Mouse (Mus musculus) embryo, embryonic 10 days (tissue): ENCODE results near the gene Inhbc.

ENCODE experiments used
- DNase-seq: peaks from one replicate; pipeline ENCODE4 v3.0.0-alpha.2; 2015; ENCODE audit warnings: low spot score

Inhbc gene

GRCm38 (mm10) chr10:127351719-127352118, 18.5 kb downstream of the Inhbc start:
- DNase-seq = no peak

DNA sequence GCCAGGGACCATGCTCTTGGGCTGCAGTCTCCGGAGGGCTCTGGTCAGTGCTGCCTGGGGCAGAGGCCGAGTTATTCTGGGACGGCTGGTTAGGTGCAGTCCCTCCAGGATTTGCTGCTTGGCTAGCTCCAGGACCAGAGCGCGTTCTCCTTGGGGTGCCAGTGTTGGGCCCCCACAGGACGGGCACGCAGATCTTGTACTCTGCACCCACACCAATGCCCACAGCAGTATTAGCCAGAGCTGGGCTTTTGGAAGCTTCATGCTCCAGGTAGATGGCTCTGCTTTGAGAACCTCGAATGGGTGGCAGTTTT, 19.0 kb downstream of the Inhbc start:
- DNase-seq = peak; percentile 2

DNA sequence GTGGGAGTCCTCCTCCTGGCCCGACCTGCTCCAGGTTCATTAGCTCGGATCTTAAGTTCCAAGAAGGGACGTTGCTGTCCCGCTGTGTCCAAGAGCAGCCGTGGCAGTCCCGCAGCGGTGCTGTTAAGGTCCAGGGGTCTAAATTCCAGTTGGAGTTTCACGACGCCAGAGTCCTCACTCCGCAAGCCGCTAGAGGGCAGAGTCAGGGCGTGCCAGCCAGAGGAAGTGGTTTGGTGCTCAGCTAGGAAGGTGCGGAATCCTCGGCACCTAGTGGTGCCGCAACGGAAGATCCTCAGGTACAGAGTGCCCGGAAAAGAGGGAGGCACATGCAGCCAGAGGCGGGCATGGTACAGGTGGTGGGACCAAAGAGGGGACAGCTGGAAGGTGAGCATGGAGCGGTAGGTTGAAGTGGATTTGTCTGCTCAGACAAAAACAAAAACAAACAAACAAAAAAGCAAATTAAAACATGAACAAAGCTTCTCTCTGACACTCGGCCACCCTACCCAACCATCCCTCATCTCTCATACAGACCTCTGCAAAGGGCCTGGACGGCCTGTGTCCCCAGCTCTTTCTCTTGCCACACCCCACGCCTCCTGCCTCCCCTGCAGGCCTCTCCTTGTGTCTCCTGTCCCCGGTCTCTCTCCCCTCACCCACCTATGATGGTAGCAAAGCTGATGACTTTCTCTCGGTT, 19.5 kb downstream of the Inhbc start:
- DNase-seq = peak; percentile 90

DNA sequence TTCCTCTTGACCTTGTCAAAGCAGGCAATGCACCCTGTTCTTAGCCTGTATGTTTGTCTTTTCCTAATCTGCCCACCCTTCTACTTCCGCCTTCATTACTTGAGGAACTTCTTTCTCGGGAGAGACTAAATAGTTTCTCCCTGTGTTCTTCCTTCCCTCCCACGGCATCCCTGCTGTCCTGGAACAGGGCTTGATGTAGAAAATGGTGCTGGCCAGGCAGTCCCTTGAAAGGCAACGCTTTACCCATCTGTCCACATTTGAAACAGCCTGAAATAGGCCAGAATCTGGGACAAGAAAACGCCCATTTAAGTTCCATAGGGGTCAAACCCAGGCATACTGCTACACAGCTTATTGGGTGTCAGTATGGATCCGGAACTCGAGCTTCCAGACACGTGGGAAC, 20.4 kb downstream of the Inhbc start:
- no peak for DNase-seq

DNA sequence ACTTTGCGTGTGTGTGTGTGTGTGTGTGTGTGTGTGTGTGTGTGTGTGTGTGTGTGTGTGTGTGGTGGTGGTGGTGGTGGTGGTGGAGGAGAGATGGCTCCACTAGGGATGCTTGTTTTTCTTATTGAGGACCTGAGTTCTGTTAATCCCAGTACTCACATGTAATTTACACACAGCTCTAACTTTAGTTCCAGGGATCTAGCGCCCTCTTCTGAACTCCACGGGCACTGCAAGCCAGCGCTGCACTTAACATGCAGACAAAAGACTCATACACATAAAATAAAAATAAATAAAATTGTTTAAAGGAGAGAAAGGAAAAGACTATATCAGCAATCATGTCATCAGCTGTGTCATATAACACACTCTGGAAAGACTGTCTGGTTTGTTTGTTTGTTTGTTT, 21.3 kb downstream of the Inhbc start:
- peak; percentile 30 for DNase-seq

DNA sequence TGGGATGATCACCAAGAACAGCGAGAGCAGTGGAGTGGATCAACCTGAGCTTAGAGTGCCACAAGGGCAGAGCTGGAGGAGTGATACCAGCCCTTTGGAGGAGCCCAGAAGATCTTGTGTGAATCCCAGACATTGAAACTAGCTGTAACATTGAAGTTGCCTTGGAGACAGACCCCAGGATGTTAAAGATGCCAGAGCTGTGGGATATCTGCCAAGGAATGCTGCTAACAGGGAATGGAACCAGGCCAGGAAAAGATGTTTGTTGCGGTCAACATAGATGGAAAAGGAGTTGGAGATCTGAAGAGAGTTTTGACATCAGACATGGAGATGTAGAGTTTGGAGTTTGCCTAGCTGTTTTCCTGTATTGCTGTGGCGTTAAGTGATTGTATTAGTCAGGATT, 24.1 kb downstream of the Inhbc start:
- DNase-seq = no peak

- DNase-seq = no peak
Measured at GRCm38 (mm10) chr10:127343029-127343428, 27.2 kb downstream of the Inhbc start.

GRCm38 (mm10) chr10:127341891-127342639, 28.2 kb downstream of the Inhbc start, which contains the start of gene Gli1:
Gene Gli1, minus strand, starts transcription at chr10:127341974.
- peak; percentile 95 for DNase-seq

DNA sequence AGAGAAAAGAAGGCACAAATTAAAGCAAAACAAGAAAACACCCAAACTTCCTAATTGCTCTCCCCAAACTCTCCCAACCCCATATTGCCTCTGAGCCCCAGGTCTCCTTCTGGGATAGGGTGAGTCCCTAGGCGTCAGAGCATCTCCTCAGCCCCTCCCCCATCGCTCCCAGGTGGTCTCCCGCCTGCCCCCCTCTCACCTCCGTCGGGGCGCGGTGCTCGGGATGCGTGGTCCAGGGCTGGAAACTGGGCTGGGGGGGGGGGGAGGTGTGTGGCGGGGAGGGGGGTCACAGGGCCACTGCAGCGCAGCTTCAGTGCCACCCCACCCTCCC, 28.9 kb downstream of the Inhbc start:
- peak; percentile 48 for DNase-seq

- peak; percentile 85 for DNase-seq
Measured at GRCm38 (mm10) chr10:127340577-127341359, 29.5 kb downstream of the Inhbc start.

DNA sequence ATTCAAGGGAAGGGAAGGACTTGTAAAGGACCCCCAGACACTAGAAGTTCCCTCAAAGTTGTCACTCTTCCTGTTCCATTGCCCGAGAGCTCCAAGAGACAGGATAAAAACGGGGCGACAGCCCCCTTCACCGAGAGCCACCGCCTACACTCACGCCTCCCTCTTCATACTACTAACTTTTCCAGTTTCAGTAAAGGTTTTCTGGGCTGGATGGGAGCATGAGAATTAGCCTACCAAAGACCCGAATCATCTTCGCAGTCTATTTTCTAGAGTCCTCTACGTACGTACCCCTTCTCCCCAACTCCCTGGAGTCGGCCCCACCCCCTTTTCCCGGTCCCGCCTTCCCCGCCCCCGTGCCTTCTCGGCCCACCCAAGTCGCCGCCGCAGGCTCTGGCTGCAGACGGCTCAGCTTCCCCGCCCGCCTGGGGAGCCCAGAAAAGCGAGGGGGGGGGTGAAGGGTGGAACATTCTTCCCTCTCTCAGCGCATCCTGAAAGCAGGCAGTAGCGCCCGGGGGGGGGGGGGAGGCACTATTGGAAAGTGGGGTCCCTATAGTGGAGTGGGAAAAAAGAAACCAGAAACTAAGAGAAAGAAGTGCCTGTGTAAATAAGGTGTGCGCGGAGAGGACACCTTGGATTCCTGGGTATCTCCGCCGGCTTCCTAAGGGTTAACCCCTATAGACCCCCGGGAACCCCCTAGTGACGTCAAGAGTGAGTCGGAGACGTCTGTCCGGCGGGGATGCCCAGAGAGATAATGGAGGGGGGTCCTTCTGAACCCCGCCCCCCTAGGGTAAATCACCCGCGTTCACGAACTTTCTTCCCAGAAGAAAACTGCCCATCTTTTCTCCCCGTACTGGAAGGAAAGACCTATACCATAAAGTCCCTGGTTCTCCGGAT, 30.3 kb downstream of the Inhbc start:
- peak; percentile 76 for DNase-seq

DNA sequence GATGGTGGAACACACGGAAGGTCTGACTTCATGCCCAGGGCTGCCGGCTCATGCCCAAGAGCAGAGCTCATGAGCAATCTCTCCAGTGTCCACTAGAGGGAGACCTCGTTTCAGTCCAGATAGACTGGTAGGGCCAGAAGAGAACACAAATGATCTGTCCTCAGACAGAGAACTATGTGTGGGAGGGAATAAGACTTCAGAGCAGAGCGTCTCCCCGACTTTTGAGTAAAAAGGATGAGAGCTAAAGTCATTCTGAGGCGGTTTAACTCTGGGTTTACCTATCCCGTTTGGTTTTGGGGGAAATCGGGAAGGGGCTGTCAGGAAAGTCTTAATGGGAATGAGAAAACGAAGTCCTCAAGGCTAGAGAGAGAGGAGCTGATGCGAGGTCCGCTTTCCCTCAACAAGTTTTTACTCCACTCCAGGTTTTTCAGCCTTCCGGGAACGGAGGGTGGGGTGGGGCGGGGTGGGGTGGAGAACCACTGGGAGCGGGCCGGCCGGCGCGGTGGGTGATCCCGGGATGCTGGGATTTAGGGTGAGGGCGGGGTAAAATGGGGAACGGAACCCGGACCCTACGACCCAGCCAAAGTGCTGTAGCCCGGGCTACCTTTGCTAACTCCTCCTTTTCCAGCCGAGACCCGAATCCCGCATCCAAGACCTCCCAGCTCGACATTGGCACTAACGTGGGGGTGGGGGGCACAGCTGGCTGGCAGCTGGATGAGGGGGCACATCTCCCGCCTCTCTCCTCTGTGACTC, 31.1 kb downstream of the Inhbc start:
- peak; percentile 95 for DNase-seq

DNA sequence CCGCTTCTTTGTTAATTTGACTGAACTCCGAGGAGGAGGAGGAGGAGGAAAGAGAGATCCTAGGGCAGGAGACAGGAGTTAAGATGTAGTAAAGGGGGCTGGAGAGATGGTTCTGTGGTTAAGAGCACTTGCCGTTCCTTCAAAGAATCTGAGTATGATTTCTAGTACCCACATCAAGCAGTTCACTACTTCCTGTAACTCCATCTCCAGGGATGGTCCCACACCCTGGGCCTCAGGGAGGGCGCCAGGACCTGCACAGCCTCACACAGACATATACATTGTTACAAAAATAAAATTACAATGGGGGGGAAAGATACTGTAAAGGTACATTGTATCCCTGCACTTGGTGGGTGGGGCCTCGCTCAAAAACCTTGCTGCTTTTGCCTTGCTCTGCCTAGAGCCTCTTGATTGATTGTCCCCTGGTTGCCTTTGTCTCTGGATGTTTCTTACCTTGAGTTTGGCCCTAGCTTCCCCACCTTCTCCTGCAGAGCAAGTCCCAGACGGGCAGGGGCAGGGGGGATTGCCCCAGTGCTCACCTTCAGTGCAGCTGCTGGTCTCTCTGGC, 32.6 kb downstream of the Inhbc start:
- no peak for DNase-seq

DNA sequence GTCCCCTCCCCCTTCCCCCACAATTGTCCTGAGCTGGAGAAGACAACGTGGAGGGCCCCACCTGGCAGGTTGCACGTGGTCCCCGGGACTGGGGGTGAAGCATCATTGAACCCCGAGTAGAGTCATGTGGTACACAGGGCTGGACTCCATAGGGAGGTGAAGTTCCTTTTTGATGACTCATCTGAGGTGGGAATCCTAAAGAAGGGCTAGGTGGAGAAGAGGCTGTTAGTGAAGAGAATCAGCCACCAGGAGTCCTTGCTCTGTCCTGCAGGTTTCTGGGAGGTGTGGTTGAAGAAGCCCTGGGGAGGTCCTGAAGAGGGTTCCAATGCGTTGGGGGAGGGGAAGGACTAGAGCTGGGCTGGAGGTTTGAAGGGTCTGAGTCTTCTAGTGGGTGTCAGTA, 33.3 kb downstream of the Inhbc start:
- no peak for DNase-seq

- DNase-seq = no peak
Measured at GRCm38 (mm10) chr10:127335271-127335670, 35.0 kb downstream of the Inhbc start.

DNA sequence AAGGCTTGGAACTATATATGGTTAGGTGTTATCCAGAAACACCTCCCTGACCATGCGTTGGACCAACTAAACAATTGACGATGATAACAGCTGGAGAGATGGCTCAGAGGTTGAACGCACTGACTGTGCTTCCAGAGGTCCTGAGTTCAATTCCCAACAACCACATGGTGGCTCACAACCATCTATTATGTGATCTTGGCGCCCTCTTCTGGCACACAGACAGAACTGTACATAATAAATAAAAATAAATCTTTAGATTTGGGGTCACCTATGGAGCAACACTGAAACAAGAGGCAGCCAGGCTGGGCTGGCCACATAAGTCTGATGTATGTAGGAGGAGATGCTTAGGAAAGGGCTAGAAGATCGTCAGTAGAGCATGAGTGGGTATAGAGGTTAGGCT, 37.1 kb downstream of the Inhbc start:
- DNase-seq = peak; percentile 55

- DNase-seq = peak; percentile 60
Measured at GRCm38 (mm10) chr10:127332211-127332874, 37.9 kb downstream of the Inhbc start.

- DNase-seq = no peak
Measured at GRCm38 (mm10) chr10:127330212-127330611, 40.0 kb downstream of the Inhbc start.

DNA sequence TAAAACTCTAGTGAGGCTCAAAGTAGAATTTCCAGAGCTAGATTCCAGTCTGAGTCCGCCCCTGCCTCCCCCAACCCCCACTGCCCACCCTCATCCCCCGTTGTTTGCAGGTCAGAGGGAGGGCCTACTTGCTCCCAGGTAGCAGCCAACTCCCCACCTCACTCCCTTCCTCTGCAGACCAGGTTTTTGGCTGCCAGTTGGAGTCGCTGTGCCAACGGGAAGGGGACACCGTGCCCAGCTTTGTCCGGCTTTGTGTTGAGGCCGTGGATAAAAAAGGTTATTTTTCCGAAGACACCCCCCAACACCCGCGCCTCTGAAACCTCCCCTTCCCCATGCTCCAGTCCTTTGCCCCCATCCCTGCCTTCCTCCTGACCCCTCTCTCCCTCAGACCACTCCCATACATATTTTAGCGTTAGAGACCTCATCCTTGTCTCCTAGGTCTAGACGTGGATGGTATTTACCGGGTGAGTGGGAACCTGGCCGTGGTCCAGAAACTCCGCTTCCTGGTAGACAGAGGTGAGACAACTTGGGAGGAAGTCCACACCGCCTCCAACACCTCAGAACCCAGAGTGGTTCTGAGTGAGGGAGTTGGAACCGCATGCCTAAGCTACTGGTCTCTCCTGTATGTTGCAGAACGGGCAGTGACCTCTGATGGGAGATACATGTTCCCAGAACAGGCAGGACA, 42.6 kb downstream of the Inhbc start:
- no peak for DNase-seq

GRCm38 (mm10) chr10:127326828-127327227, 43.4 kb downstream of the Inhbc start:
- DNase-seq = no peak
